In genomic region chr4:106590871-106591270, GRCm38 (mm10) we compare ENCODE assay signal across 29 mouse cellular contexts. TPM values are rescaled to one million over a fixed set of nuclear protein-coding genes. Genes with fewer than 3 reads are reported as not detected.
"Had no signal": no experiment of that assay in that cellular context is flagged by ENCODE, and none has a peak within 500 bp of the region (broad histone marks: within the 10 kb centered on the region; RNA-seq: fewer than 3 reads in every experiment).

No protein-coding gene starts in this region.

- H3K4me3 ChIP-seq: layer of hippocampus, adult 2 months; limb, embryonic 10.5 days; limb, embryonic 13.5 days; liver, embryonic 13.5 days; megakaryocyte, embryonic 14.5 days; midbrain, embryonic 10.5 days; midbrain, embryonic 13.5 days; myocyte; neural tube, embryonic 13.5 days; stomach, embryonic 15.5 days had no signal

- H3K27me3 ChIP-seq: limb, embryonic 13.5 days; liver, embryonic 13.5 days; midbrain, embryonic 13.5 days; neural tube, embryonic 13.5 days; stomach, embryonic 15.5 days had no signal

- H3K27ac ChIP-seq: kidney, postnatal 0 days; layer of hippocampus, adult 2 months; limb, embryonic 10.5 days; limb, embryonic 13.5 days; liver, embryonic 13.5 days; midbrain, embryonic 10.5 days; midbrain, embryonic 13.5 days; neural tube, embryonic 13.5 days; stomach, embryonic 15.5 days had no signal

- ATAC-seq: midbrain, embryonic 13.5 days; midbrain, embryonic 16.5 days had no signal

- H3K4me1 ChIP-seq: limb, embryonic 10.5 days; limb, embryonic 13.5 days; midbrain, embryonic 10.5 days; midbrain, embryonic 13.5 days; neural tube, embryonic 13.5 days; stomach, embryonic 15.5 days had no signal

- DNase-seq: layer of hippocampus, adult 9-11 months; liver; liver, embryonic 13.5 days; retina, postnatal 1 day; right cerebral cortex, postnatal 25 days; spleen, adult 18-20 months had no signal

RNA-seq across cellular contexts. Expression of gene Lexm, which starts 26.2 kb away (rescaled TPM):
- total RNA-seq: layer of hippocampus, postnatal 25 days; left cerebral cortex, adult 18-20 months; left cerebral cortex, postnatal 25 days; monocyte, adult 5-6 weeks; neutrophil, adult 5-6 weeks had no signal
- polyA plus RNA-seq: intestine, postnatal 0 days; kidney, adult 2 months; kidney, embryonic 14.5 days; kidney, postnatal 0 days; large intestine, adult 2 months; liver, embryonic 16.5 days; lung, embryonic 14.5 days; lung, postnatal 0 days; midbrain, embryonic 10.5 days; midbrain, embryonic 16.5 days; myocyte; stomach, embryonic 15.5 days had no signal

RNA-seq across cellular contexts. Expression of gene Ttc22, which starts 31.4 kb away (rescaled TPM):
- total RNA-seq: monocyte, adult 5-6 weeks; neutrophil, adult 5-6 weeks had no signal
- polyA plus RNA-seq: midbrain, embryonic 10.5 days had no signal
